In genomic region chr5:137686127-137686790, GRCm38 (mm10) we compare ENCODE assay signal across 12 mouse cellular contexts. TPM values are rescaled to one million over a fixed set of nuclear protein-coding genes. Genes with fewer than 3 reads are reported as not detected.
A peak's percentile ranks its signal among the peaks of the same experiment; 100 is the strongest.
DNase-seq lines count a peak whose midpoint lies in the region; ATAC-seq and TF ChIP-seq lines count a peak whose summit lies in the region.
"Had no signal": no experiment of that assay in that cellular context is flagged by ENCODE, and none has a peak within 500 bp of the region (broad histone marks: within the 10 kb centered on the region; RNA-seq: fewer than 3 reads in every experiment).

No protein-coding gene starts in this region.

- no peak for TF ChIP-seq CTCF in MEL (IDR thresholded peaks at IDR 0.05 in 2 of 3, conservative IDR thresholded peaks at IDR 0.05 in 1 of 3; ENCODE audit: control insufficient read depth in 1 of 3, insufficient read depth in 1 of 3, low read depth in 2 of 3, low read length in 3 of 3, poor library complexity in 1 of 3, severe bottlenecking in 1 of 3)

- H3K36me3 ChIP-seq in MEL (ENCODE audit: control insufficient read depth in 1 of 2, insufficient read depth in 2 of 2, low read length in 2 of 2), result peaks cover 0 to 34% of the 10 kb centered on the region in 2 experiments; a peak in 2 of 4 replicates
- H3K36me3 ChIP-seq in liver, embryonic 12.5 days, result peaks cover 11% of the 10 kb centered on the region
- H3K36me3 ChIP-seq: limb, embryonic 15.5 days had no signal

- no peak for TF ChIP-seq RAD21 in MEL (IDR thresholded peaks at IDR 0.05; ENCODE audit: low read depth, low read length)

- intact Hi-C loops in left cerebral cortex, postnatal 4 days (cut with DNase I), result no loop called here

- 29% methylated on average over 6 of the region's 6 CpGs for WGBS in liver, embryonic 12.5 days (ENCODE audit: insufficient replicate concordance)

- peak overlapping the region in 1 of 2 experiments; percentile 3; a peak in 3 of 4 replicates for H3K4me3 ChIP-seq in MEL (ENCODE audit: control insufficient read depth in 1 of 2, insufficient read depth in 1 of 2, low read depth in 2 of 2, low read length in 2 of 2)
- peak overlapping the region; percentile 42 for H3K4me3 ChIP-seq in liver, embryonic 12.5 days
- H3K4me3 ChIP-seq: limb, embryonic 15.5 days; myocyte had no signal

- H3K9ac ChIP-seq in MEL (ENCODE audit: control insufficient read depth, low read depth, low read length, poor library complexity, severe bottlenecking), result peak overlapping the region; percentile 51
- peak overlapping the region; percentile 72 for H3K9ac ChIP-seq in liver, embryonic 12.5 days
- H3K9ac ChIP-seq: limb, embryonic 15.5 days had no signal

- H3K4me2 ChIP-seq in liver, embryonic 12.5 days, result peak overlapping the region; percentile 90
- H3K4me2 ChIP-seq: limb, embryonic 15.5 days had no signal

- no peaks in the 10 kb centered on the region for H3K9me3 ChIP-seq in MEL (replicated peaks; ENCODE audit: insufficient read depth, low read length)
- no peaks in the 10 kb centered on the region for H3K9me3 ChIP-seq in liver, embryonic 12.5 days (replicated peaks)
- H3K9me3 ChIP-seq: limb, embryonic 15.5 days had no signal

- peaks cover 29% of the 10 kb centered on the region for H3K79me2 ChIP-seq in MEL (ENCODE audit: control insufficient read depth, insufficient read depth, low read length, poor library complexity)

- peaks cover 8 to 32% of the 10 kb centered on the region in 2 experiments; a peak in 3 of 4 replicates for H3K4me1 ChIP-seq in MEL (ENCODE audit: control insufficient read depth in 1 of 2, insufficient read depth in 2 of 2, low read length in 2 of 2)
- H3K4me1 ChIP-seq in liver, embryonic 12.5 days, result peaks cover 68% of the 10 kb centered on the region

- peak; percentile 93 to 97 for TF ChIP-seq EP300 in MEL (IDR thresholded peaks at IDR 0.05; ENCODE audit: low read depth in 1 of 2, low read length in 2 of 2)

- peak overlapping the region; percentile 95 for H3K27ac ChIP-seq in MEL (ENCODE audit: control insufficient read depth, low read depth, low read length)
- H3K27ac ChIP-seq in liver, embryonic 12.5 days, result peak overlapping the region; percentile 98
- H3K27ac ChIP-seq: limb, embryonic 15.5 days had no signal

- peak; percentile 33 to 87; a peak in 2 of 4 replicates for TF ChIP-seq POLR2A in MEL (IDR thresholded peaks at IDR 0.05; ENCODE audit: control insufficient read depth in 1 of 2, insufficient read depth in 1 of 2, low read depth in 1 of 2, low read length in 2 of 2, poor library complexity in 1 of 2)

- H3K27me3 ChIP-seq in MEL (ENCODE audit: control insufficient read depth in 1 of 2, insufficient read depth in 2 of 2, low read length in 2 of 2), result no peaks in the 10 kb centered on the region
- no peaks in the 10 kb centered on the region for H3K27me3 ChIP-seq in liver, embryonic 12.5 days (replicated peaks)
- H3K27me3 ChIP-seq: limb, embryonic 15.5 days had no signal

- DNase-seq in CD4-positive, CD25-positive, alpha-beta regulatory T cell, adult 2 months (ENCODE audit: low read depth, low spot score), result peak; percentile 47
- DNase-seq in MEL (ENCODE audit: low read depth, low spot score), result peak; percentile 97
- DNase-seq in spleen, postnatal 10 days (ENCODE audit: low spot score in 2 of 2), result peak; percentile 66 to 83
- no peak for DNase-seq in cerebellum, postnatal 14 days
- DNase-seq in embryo, embryonic 11 days, result no peak
- DNase-seq in left cerebral cortex, postnatal 4 days, result no peak
- DNase-seq: heart, postnatal 36 days; right cerebral cortex, postnatal 14 days had no signal

- ATAC-seq in CD4-positive, CD25-positive, alpha-beta regulatory T cell, adult 4 months, result no peak
- peak; percentile 90 for ATAC-seq in liver, embryonic 12.5 days

TF ChIP-seq in MEL, 35 proteins besides CTCF, POLR2A, EP300 and RAD21 (continues in another document):
- peak; percentile 89 for TF ChIP-seq MAZ (IDR thresholded peaks at IDR 0.05; ENCODE audit: low read depth, low read length)
- TF ChIP-seq HCFC1 (IDR thresholded peaks at IDR 0.05; ENCODE audit: low read depth, low read length), result peak; percentile 63; the same call in 1 of the 2 replicates
- TF ChIP-seq ZNF384 (IDR thresholded peaks at IDR 0.05; ENCODE audit: low read depth, low read length), result peak; percentile 89
- TF ChIP-seq TCF12 (IDR thresholded peaks at IDR 0.05; ENCODE audit: low read depth, low read length), result peak; percentile 98
- TF ChIP-seq SIN3A (IDR thresholded peaks at IDR 0.05; ENCODE audit: low read length), result peak; percentile 88
- no peak for TF ChIP-seq CHD1 (IDR thresholded peaks at IDR 0.05; ENCODE audit: low read depth, low read length)
- no peak for TF ChIP-seq MAFK (IDR thresholded peaks at IDR 0.05; ENCODE audit: borderline replicate concordance, low read depth, low read length)
- TF ChIP-seq ZMIZ1 (IDR thresholded peaks at IDR 0.05; ENCODE audit: low read depth, low read length), result peak; percentile 98
- peak; percentile 93 for TF ChIP-seq ETS1 (IDR thresholded peaks at IDR 0.05; ENCODE audit: low read depth, low read length)
- no peak for TF ChIP-seq ZC3H11A (IDR thresholded peaks at IDR 0.05; ENCODE audit: low read depth, low read length)
- TF ChIP-seq TAL1 (IDR thresholded peaks at IDR 0.05; ENCODE audit: low read length), result peak; percentile 98
- TF ChIP-seq E2F4 (IDR thresholded peaks at IDR 0.05; ENCODE audit: borderline replicate concordance, low read depth, low read length), result no peak
- TF ChIP-seq SMC3 (IDR thresholded peaks at IDR 0.05; ENCODE audit: low read depth, low read length), result no peak
- TF ChIP-seq NELFE (IDR thresholded peaks at IDR 0.05; ENCODE audit: low read depth, low read length), result peak; percentile 48; the same call in 1 of the 2 replicates
- TF ChIP-seq MXI1 (IDR thresholded peaks at IDR 0.05; ENCODE audit: low read depth, low read length), result no peak
- TF ChIP-seq UBTF (IDR thresholded peaks at IDR 0.05; ENCODE audit: borderline replicate concordance, insufficient read depth, low read depth, low read length), result no peak
- TF ChIP-seq TBP (IDR thresholded peaks at IDR 0.05; ENCODE audit: low read depth, low read length), result peak; percentile 94
- TF ChIP-seq MYB (IDR thresholded peaks at IDR 0.05; ENCODE audit: low read depth, low read length), result no peak
- TF ChIP-seq JUND (IDR thresholded peaks at IDR 0.05; ENCODE audit: low read depth, low read length), result no peak
- no peak for TF ChIP-seq NRF1 (IDR thresholded peaks at IDR 0.05; ENCODE audit: insufficient read depth, low read depth, low read length, poor library complexity, severe bottlenecking)
- TF ChIP-seq MYC (IDR thresholded peaks at IDR 0.05; ENCODE audit: low read depth, low read length), result peak; percentile 59; the same call in 1 of the 2 replicates
- TF ChIP-seq USF1 (IDR thresholded peaks at IDR 0.05; ENCODE audit: low read depth, low read length), result no peak
- no peak for TF ChIP-seq MAX (IDR thresholded peaks at IDR 0.05; ENCODE audit: low read length)
- TF ChIP-seq CHD2 (IDR thresholded peaks at IDR 0.05; ENCODE audit: low read length), result no peak
- no peak for TF ChIP-seq POLR2AphosphoS5 (IDR thresholded peaks at IDR 0.05; ENCODE audit: borderline replicate concordance, low read depth, low read length)
- TF ChIP-seq KAT2A (conservative IDR thresholded peaks at IDR 0.05; ENCODE audit: low read depth, low read length), result no peak
- TF ChIP-seq GABPA (IDR thresholded peaks at IDR 0.05; ENCODE audit: low read depth, low read length), result no peak

RNA-seq across cellular contexts. Expression of gene Agfg2, which starts 1.7 kb away (rescaled TPM):
- polyA plus RNA-seq in CD4-positive, CD25-positive, alpha-beta regulatory T cell, adult 4 months (2017; shearing (Covaris generic)), result 10 to 100 TPM; 14.3 to 15.7 TPM
- total RNA-seq in MEL (2012; rRNA removed), result 18.7 and 30.0 TPM in 2 replicates
- polyA plus RNA-seq in MEL (2012; ENCODE audit: insufficient read depth in 1 of 2, insufficient read length in 2 of 2, low read depth in 1 of 2, low replicate concordance in 2 of 2, missing spikeins in 1 of 2), result 10 to 100 TPM in 1 of 2 experiments, not detected in 1; 38.9 TPM
- 44.3 and 47.2 TPM in 2 replicates for polyA plus RNA-seq in liver, embryonic 12.5 days (2016; fragmentation: Nextera tagmentation; extraction: Ambion mirVana)
- total RNA-seq in left cerebral cortex, postnatal 4 days (2021), result 10 to 100 TPM; 23.9 to 24.7 TPM

RNA-seq across cellular contexts. Expression of gene Irs3, which starts 40.7 kb away (rescaled TPM):
- polyA plus RNA-seq in CD4-positive, CD25-positive, alpha-beta regulatory T cell, adult 4 months (2017; shearing (Covaris generic)), result not detected
- 0.10 TPM in 1 of 2 replicates, not detected in the other for total RNA-seq in MEL (2012; rRNA removed)
- not detected for polyA plus RNA-seq in MEL (2012; ENCODE audit: insufficient read depth in 1 of 2, insufficient read length in 2 of 2, low read depth in 1 of 2, low replicate concordance in 2 of 2, missing spikeins in 1 of 2)
- polyA plus RNA-seq in liver, embryonic 12.5 days (2016; fragmentation: Nextera tagmentation; extraction: Ambion mirVana), result 0.05 and 0.07 TPM in 2 replicates
- total RNA-seq in left cerebral cortex, postnatal 4 days (2021), result under 1 TPM in 1 of 2 experiments, not detected in 1; 0.28 TPM

RNA-seq across cellular contexts. Expression of gene Sap25, which starts 45.1 kb away (rescaled TPM):
- 10 to 100 TPM; 43.0 to 46.6 TPM for polyA plus RNA-seq in CD4-positive, CD25-positive, alpha-beta regulatory T cell, adult 4 months (2017; shearing (Covaris generic))
- 1.9 and 3.0 TPM in 2 replicates for total RNA-seq in MEL (2012; rRNA removed)
- 10 to 100 TPM in 1 of 2 experiments, not detected in 1; 22.7 TPM for polyA plus RNA-seq in MEL (2012; ENCODE audit: insufficient read depth in 1 of 2, insufficient read length in 2 of 2, low read depth in 1 of 2, low replicate concordance in 2 of 2, missing spikeins in 1 of 2)
- 6.0 and 6.5 TPM in 2 replicates for polyA plus RNA-seq in liver, embryonic 12.5 days (2016; fragmentation: Nextera tagmentation; extraction: Ambion mirVana)
- total RNA-seq in left cerebral cortex, postnatal 4 days (2021), result 1 to 10 TPM; 2.8 to 4.9 TPM

RNA-seq across cellular contexts. Expression of gene Nyap1, which starts 55.1 kb away (rescaled TPM):
- under 1 TPM in 1 of 2 experiments, not detected in 1; 0.11 TPM for polyA plus RNA-seq in CD4-positive, CD25-positive, alpha-beta regulatory T cell, adult 4 months (2017; shearing (Covaris generic))
- total RNA-seq in MEL (2012; rRNA removed), result 0.39 and 0.42 TPM in 2 replicates
- 1 to 10 TPM in 1 of 2 experiments, not detected in 1; 1.1 TPM for polyA plus RNA-seq in MEL (2012; ENCODE audit: insufficient read depth in 1 of 2, insufficient read length in 2 of 2, low read depth in 1 of 2, low replicate concordance in 2 of 2, missing spikeins in 1 of 2)
- 0.33 and 0.38 TPM in 2 replicates for polyA plus RNA-seq in liver, embryonic 12.5 days (2016; fragmentation: Nextera tagmentation; extraction: Ambion mirVana)
- 100 to 1,000 TPM; 195 to 197 TPM for total RNA-seq in left cerebral cortex, postnatal 4 days (2021)

RNA-seq across cellular contexts. Expression of gene Gm20605, which starts 57.3 kb away (rescaled TPM):
- 10 to 100 TPM; 11.5 to 15.5 TPM for polyA plus RNA-seq in CD4-positive, CD25-positive, alpha-beta regulatory T cell, adult 4 months (2017; shearing (Covaris generic))
- 2.4 and 2.5 TPM in 2 replicates for total RNA-seq in MEL (2012; rRNA removed)
- 10 to 100 TPM in 1 of 2 experiments, not detected in 1; 12.7 TPM for polyA plus RNA-seq in MEL (2012; ENCODE audit: insufficient read depth in 1 of 2, insufficient read length in 2 of 2, low read depth in 1 of 2, low replicate concordance in 2 of 2, missing spikeins in 1 of 2)
- polyA plus RNA-seq in liver, embryonic 12.5 days (2016; fragmentation: Nextera tagmentation; extraction: Ambion mirVana), result 7.8 and 9.0 TPM in 2 replicates
- 10 to 100 TPM in 1 of 2 experiments, 1 to 10 TPM in 1; 9.9 to 10.2 TPM for total RNA-seq in left cerebral cortex, postnatal 4 days (2021)

Comparison
In these comparisons a context has a peak if more than half of its experiments do, and no peak if none do; other contexts are left out.
1. DNase-seq: peak in CD4-positive, CD25-positive, alpha-beta regulatory T cell, adult 2 months (single experiment), MEL (single experiment) and spleen, postnatal 10 days (2 of 2); none in cerebellum, postnatal 14 days (0 of 2), embryo, embryonic 11 days (single experiment) and left cerebral cortex, postnatal 4 days (single experiment).